Mouse (Mus musculus): ENCODE results near the gene Mms19. TPM values are rescaled to one million over a fixed set of nuclear protein-coding genes. Genes with fewer than 3 reads are reported as not detected.
A peak's percentile ranks its signal among the peaks of the same experiment; 100 is the strongest.

Gene Mms19
- polyA plus RNA-seq, 1 experiment from 2014 or later = 37.1 TPM

DNA sequence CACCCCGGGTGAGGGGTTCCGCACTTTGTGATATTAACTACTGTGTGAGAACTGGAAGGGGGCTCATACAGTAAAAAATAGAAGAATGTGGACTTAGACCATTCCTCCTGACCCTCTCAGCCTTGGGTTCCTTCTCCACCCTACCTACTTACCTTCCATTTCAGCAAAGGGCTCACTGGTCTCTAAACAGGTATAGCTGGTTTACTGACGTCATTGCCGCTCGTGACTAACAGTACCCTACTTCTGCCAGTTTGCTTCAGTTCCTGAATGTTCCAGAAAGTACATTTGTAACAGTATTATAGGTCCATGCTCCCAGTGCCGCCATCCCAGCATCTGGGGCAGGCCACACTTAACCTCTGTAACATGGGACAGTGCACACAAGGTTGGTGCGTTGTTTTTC lies 13.1 kb upstream of the Mms19 start:
- Histone ChIP-seq H3K9me3 (no peaks in the 10 kb centered on the region), H3K27me3 (no peaks in the 10 kb centered on the region), H3K4me2 (no peak overlapping the region), H3K36me3 (no peaks in the 10 kb centered on the region), H3K27ac (replicated peaks) (no peak overlapping the region), H3K9ac (no peak overlapping the region), H3K4me1 (replicated peaks) (peaks cover 22% of the 10 kb centered on the region), H3K4me3 (no peak overlapping the region)
- ATAC-seq (ENCODE audit: low read depth) = no peak
- 94% methylated on average over 7 of the region's 7 CpGs for WGBS

DNA sequence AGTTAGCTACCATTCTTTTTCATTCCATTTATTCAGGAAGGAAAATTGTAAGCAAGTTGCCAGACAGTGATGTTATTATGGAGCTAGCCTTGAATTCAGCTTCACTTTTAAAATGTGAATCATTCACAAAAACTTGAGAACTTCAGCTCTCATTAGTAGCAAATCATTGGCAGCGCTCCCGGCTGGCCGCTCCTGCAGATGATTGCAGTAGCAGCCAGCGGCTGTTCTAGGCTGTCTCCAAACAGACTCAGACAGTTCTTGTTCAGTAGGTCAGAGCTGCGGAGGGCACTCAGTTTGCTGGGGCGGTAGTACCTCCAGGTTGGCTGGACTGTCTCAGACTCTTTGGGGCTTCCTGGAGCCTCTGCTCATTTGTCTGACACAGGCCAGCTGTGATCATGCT lies 12.5 kb upstream of the Mms19 start:
- H3K27ac ChIP-seq (replicated peaks) = no peak overlapping the region
- H3K36me3 ChIP-seq = no peaks in the 10 kb centered on the region
- ATAC-seq (ENCODE audit: low read depth) = no peak
- H3K9me3 ChIP-seq = no peaks in the 10 kb centered on the region
- H3K27me3 ChIP-seq = no peaks in the 10 kb centered on the region
- H3K4me1 ChIP-seq (replicated peaks) = peaks cover 22% of the 10 kb centered on the region
- H3K4me3 ChIP-seq = no peak overlapping the region
- 75% methylated on average over 6 of the region's 6 CpGs for WGBS
- H3K9ac ChIP-seq = no peak overlapping the region
- no peak overlapping the region for H3K4me2 ChIP-seq

DNA sequence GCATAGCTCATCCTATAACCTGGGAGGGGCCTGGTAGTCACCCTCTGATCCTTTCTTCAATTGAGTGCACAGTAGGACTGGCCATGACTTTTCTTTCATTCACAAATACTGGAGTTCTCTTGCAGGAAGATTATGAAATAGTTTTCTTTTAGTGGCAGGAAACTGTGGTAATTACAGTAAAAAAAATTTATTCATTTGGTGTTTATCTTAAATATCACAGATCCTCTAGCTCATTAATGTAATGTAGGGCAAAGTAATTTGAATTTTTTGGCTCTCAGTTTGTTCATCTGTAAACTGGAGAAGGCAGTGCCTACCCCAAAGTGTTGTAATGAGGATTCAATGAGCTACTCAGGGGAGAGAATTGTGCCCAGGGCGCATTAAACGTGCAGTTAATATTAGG lies 12.0 kb upstream of the Mms19 start:
- Histone ChIP-seq H3K4me2 (no peak overlapping the region), H3K9ac (no peak overlapping the region), H3K27me3 (no peaks in the 10 kb centered on the region), H3K36me3 (no peaks in the 10 kb centered on the region), H3K4me3 (no peak overlapping the region), H3K9me3 (no peaks in the 10 kb centered on the region), H3K4me1 (replicated peaks) (peaks cover 22% of the 10 kb centered on the region), H3K27ac (replicated peaks) (no peak overlapping the region)
- WGBS = 85% methylated on average over 2 of the region's 2 CpGs
- no peak for ATAC-seq (ENCODE audit: low read depth)

DNA sequence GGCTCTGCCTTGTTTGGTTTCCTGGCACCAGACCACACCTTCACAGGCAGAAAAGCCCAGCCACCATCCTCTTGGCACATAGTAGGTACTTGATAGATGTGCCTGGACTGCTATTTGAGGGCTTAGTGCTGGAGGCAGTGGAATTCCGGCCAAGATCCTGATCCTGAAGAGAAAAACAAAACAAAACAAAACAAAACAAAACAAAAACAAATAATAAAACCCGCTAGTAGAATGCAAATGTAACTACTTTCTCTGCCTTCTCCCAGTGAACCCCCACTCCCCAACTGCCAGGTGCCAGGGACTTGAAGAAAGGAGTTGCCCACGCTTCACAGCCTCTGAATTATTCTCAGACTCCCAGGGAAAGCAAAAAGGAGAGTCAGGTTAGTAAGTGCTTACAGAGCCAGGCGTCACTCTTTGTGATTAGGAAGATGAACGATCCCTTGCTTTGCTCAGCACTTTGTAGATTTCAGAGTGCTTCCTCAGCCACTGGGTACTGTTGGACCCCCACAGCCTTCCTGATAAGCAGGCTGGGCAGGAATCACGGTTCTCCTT lies 11.0 kb upstream of the Mms19 start:
- 35% methylated on average over 6 of the region's 6 CpGs for WGBS
- Histone ChIP-seq H3K27ac (replicated peaks) (no peak overlapping the region; the same call in 1 of the 2 replicates), H3K9ac (0 out of 2 replicates have a peak overlapping the region, but pooled peaks have one; percentile 22)

DNA sequence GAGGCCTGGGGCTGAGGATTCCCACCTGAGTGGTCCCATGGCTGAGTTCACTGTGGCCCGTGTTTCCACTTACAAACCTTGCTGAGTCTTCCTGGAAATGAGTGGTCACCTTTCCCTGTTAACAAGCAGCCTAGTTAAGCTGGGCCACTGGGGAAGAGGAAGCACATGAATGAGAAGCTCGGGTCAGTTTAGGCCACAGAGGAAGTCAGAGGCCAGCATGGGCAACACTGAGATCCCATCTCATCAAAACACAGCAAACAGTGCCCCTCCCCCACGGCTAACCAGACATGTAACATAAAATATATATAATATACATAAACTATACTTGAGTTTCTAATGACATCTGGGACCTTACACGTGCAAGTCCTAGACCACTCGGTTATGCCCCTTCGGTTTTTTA lies 8.9 kb upstream of the Mms19 start:
- Histone ChIP-seq H3K27ac (replicated peaks) (no peak overlapping the region), H3K27me3 (no peaks in the 10 kb centered on the region), H3K9ac (no peak overlapping the region), H3K4me3 (no peak overlapping the region), H3K9me3 (no peaks in the 10 kb centered on the region), H3K36me3 (no peaks in the 10 kb centered on the region), H3K4me2 (no peak overlapping the region), H3K4me1 (replicated peaks) (peaks cover 13% of the 10 kb centered on the region; the same call in 1 of the 2 replicates)
- 81% methylated on average over 6 of the region's 6 CpGs for WGBS
- ATAC-seq (ENCODE audit: low read depth) = no peak

More for the DNA sequence above, 11.0 kb upstream of the Mms19 start:
- Histone ChIP-seq H3K4me2 (no peak overlapping the region), H3K27me3 (no peaks in the 10 kb centered on the region), H3K9me3 (no peaks in the 10 kb centered on the region), H3K4me1 (replicated peaks) (peaks cover 22% of the 10 kb centered on the region), H3K4me3 (no peak overlapping the region), H3K36me3 (no peaks in the 10 kb centered on the region)
- ATAC-seq (ENCODE audit: low read depth) = peak; percentile 27; the same call in 1 of the 2 replicates

DNA sequence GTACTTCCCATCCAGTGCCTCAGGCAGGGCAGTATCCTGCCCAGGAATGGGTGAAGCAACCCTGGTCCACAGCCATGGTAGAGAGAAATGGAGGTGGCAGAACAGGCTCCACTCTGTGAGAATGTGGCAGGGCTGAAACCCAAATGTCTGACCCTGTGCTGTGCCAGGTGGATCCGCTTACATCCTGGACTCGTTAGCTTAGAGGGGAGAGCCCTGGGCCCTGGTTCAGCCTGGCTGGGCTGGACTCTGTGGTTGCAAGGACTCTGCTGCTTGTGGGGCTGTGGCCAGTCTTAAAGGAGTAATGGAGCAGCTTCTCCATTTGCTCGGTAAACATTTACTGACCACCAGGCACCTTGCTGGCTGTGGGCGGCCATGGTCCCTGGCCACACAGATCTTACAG lies 6.2 kb upstream of the Mms19 start:
- no peak overlapping the region for H3K4me3 ChIP-seq
- 90% methylated on average over 4 of the region's 4 CpGs for whole genome bisulfite sequencing
- no peaks in the 10 kb centered on the region for H3K36me3 ChIP-seq
- no peak overlapping the region for H3K4me2 ChIP-seq
- no peak for ATAC-seq (ENCODE audit: low read depth)
- peaks cover 24% of the 10 kb centered on the region for H3K4me1 ChIP-seq (replicated peaks)
- no peak overlapping the region for H3K9ac ChIP-seq
- H3K27me3 ChIP-seq = peaks cover 17% of the 10 kb centered on the region
- H3K9me3 ChIP-seq = no peaks in the 10 kb centered on the region
- no peak overlapping the region for H3K27ac ChIP-seq (replicated peaks)

DNA sequence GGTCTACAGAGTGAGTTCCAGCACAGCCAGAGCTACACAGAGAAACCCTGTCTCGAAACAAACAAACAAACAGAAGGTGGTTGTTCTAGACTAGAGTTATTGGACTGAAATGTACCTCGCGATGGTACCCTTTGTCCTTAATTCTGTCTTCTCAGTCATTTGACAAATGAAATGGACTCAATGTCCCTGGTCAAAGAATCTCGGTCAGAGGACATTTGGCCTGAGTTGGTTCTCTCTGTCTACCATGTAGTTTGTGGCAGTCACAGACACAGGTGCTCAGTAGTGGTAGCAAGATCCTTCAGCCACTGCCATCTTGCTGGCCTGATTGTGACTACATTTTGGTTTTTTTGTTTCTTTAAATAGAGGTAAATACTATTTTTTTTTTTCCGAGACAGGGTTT lies 5.0 kb upstream of the Mms19 start:
- Histone ChIP-seq H3K4me1 (replicated peaks) (peaks cover 20% of the 10 kb centered on the region), H3K27me3 (peaks cover 17% of the 10 kb centered on the region), H3K36me3 (no peaks in the 10 kb centered on the region), H3K4me2 (no peak overlapping the region), H3K27ac (replicated peaks) (no peak overlapping the region), H3K9me3 (no peaks in the 10 kb centered on the region), H3K4me3 (no peak overlapping the region), H3K9ac (no peak overlapping the region)
- no peak for ATAC-seq (ENCODE audit: low read depth)
- WGBS = 93% methylated on average over 5 of the region's 5 CpGs

DNA sequence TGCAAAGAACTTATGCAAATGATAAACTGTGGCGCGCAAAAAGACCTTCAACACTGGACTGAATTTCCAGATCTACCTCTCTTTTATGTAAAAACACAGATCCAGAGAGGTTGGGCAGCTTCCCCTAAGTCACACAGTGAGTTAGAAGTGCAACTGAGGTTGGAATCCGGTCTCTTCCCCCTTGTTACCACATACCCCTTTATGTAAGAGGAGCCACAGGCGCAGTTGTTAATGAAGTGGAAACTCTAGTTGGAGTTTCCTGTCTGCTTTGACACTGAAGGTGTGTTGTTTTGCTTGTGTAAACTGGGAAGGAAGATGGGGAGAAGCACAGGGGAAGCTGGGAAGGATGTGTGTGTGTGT lies 1.8 kb upstream of the Mms19 start:
- Histone ChIP-seq H3K4me2 (peak overlapping the region; percentile 93), H3K27me3 (peaks cover 17% of the 10 kb centered on the region), H3K9ac (peak overlapping the region; percentile 74), H3K36me3 (no peaks in the 10 kb centered on the region), H3K9me3 (no peaks in the 10 kb centered on the region), H3K4me1 (replicated peaks) (peaks cover 31% of the 10 kb centered on the region), H3K27ac (replicated peaks) (no peak overlapping the region), H3K4me3 (peak overlapping the region; percentile 86)
- ATAC-seq (ENCODE audit: low read depth) = no peak
- 4% methylated on average over 4 of the region's 4 CpGs for WGBS

DNA sequence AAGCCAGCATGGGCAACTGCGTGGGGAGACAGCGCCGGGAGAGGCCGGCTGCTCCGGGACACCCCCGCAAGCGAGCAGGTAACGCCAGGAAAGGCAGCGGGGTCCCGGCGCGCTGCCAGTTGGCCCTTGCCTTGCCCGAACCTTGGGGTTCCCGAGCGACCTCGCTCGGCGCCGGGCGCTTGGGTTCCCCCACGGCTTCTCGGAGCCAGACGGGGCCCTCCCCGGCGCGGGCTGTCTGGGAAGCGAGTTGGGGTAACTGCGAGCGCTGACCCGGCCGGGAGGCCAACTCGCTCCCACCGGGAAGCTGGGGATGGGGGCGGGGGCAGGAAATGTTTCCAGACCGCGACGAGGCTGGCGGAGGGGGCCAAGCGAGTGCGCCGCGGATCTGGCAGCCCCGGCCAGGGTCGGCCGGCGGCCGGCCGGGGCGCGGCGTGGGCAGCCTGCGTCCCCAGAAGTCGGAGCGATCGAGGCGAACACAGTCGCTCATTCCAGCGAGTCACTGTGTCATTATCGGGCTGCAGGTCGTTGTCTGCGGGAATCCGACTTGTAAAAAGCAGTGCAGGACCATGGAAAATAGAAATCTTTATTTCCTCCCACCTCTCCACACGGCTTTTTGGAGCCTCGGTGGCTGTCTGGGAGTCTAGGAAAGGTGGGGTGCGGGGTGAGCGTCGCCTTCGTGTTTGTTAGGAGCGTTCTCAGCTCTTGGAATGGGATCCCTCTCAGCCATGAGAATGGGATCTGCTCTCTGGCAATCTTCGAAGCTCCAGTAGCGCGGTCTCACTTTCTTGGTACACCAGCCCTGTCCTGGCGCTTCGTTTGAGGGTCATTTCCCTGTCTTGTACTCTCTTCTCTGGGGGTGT lies 1.2 kb upstream of the Mms19 start:
- peak overlapping the region; percentile 74 for H3K9ac ChIP-seq
- WGBS = under 1% methylated on average over 74 of the region's 74 CpGs

DNA sequence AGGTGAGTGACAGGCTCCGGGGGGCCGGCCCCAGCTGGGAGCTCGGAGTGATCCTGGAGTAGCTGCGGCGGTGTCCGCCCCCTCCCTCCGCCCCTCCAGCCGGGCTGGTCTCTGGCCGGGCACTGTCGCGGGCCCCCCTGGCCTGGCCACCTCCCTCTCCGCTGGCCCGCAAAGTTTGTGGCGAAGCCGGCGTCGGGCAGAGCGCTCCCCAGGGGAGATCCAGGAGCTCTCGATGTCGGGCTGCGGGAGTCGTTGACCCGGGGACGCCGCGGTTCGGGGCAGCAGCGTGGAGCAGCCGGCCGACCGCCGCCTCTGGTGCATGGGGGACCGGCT lies 604 bp upstream of the Mms19 start, which contains the start of gene Ubtd1:
Gene Ubtd1, plus strand, starts transcription at position 169 of the 333 bp plus-strand sequence.
- WGBS = under 1% methylated on average over 32 of the region's 33 CpGs
- Histone ChIP-seq H3K9me3 (no peaks in the 10 kb centered on the region), H3K36me3 (no peaks in the 10 kb centered on the region), H3K27ac (replicated peaks) (peak within 1 kb of the TSS; percentile 88), H3K4me2 (peak within 1 kb of the TSS; percentile 93), H3K4me1 (replicated peaks) (peaks cover 40% of the 10 kb centered on the region), H3K27me3 (peaks cover 17% of the 10 kb centered on the region), H3K4me3 (peak within 1 kb of the TSS; percentile 86), H3K9ac (peak within 1 kb of the TSS; percentile 80)
- peak; percentile 42 for ATAC-seq (ENCODE audit: low read depth)

More for the DNA sequence above, 1.2 kb upstream of the Mms19 start:
- ATAC-seq (ENCODE audit: low read depth) = peak; percentile 3; the same call in 1 of the 2 replicates
- no peaks in the 10 kb centered on the region for H3K9me3 ChIP-seq
- H3K27me3 ChIP-seq = peaks cover 17% of the 10 kb centered on the region
- H3K4me3 ChIP-seq = peak overlapping the region; percentile 86
- H3K27ac ChIP-seq (replicated peaks) = peak overlapping the region; percentile 82
- H3K4me2 ChIP-seq = peak overlapping the region; percentile 93
- H3K36me3 ChIP-seq = no peaks in the 10 kb centered on the region
- peaks cover 34% of the 10 kb centered on the region for H3K4me1 ChIP-seq (replicated peaks)

DNA sequence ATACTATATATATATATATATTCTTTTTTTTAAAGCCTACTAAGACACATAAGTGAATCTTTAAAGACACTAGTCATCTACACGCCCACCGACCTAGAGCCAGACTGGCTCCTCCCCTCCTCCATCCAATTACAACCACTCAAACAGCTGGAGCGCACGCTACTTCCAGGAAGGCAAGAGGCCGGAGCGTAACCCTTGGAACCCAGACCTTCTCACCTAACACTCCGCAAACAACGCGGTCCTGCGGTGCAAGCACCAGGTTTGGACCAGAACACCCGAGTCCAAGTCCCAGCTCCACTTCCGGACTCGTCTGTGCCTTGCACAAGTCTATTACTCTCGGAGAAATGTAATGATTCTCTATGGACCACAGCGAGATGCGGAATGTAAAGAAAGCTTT lies 537 bp downstream of the Mms19 start:
- H3K4me3 ChIP-seq = peak overlapping the region; percentile 86
- no peaks in the 10 kb centered on the region for H3K9me3 ChIP-seq
- ATAC-seq (ENCODE audit: low read depth) = peak; percentile 16
- peaks cover 17% of the 10 kb centered on the region for H3K27me3 ChIP-seq
- H3K4me2 ChIP-seq = peak overlapping the region; percentile 84
- H3K4me1 ChIP-seq (replicated peaks) = peaks cover 44% of the 10 kb centered on the region
- peak overlapping the region; percentile 88 for H3K27ac ChIP-seq (replicated peaks)
- no peaks in the 10 kb centered on the region for H3K36me3 ChIP-seq
- H3K9ac ChIP-seq = peak overlapping the region; percentile 80
- WGBS = under 1% methylated on average over 16 of the region's 16 CpGs

DNA sequence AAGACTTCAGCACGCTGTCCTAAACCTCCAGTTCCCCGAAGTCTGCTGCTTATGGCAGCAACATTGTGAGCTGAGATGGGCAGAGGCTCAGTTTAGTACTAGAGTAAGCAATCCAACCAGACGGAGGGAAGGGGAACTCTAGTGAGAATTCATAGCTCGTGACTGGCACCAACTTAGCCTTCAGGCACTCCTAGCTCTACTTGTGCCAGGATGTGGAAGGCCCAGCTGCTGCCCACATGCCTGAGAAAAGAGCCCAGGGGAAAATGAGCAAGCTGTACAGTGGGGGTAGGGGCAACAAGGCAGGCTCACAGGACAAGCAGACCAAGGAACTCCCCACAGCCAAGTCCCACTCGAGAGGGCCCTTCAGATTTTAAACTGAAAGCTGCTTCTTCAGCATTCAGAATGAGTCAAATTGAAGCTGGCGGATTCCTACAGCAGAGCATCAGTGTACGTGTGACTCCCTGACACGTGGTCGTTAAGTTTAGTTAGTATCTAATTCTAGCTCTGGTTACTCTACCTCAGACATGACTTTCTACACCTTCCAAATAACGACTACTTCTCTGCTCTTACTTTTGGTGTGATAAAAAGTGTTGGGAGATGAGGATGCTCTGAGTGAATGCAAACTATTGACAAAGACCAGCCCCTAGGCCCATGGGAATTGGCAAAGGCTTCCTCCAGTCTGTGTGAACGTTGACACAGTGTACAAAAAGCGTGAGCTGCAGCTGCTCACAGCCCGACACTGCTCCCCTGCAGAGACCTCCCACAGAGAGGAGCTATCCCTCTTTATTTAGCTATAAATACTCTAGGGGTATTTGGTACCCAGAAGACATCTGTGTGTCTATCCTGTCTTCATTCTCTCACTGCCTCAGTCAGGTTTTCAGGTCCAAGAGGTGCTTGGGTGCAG lies 6.8 kb downstream of the Mms19 start:
- 45% methylated on average over 13 of the region's 13 CpGs for WGBS
- H3K9ac ChIP-seq = no peak overlapping the region

More for the DNA sequence above, 6.8 kb downstream of the Mms19 start:
- Histone ChIP-seq H3K27me3 (no peaks in the 10 kb centered on the region), H3K9me3 (no peaks in the 10 kb centered on the region), H3K27ac (replicated peaks) (peak overlapping the region; percentile 83), H3K4me2 (peak overlapping the region; percentile 1; the same call in 1 of the 2 replicates), H3K4me3 (no peak overlapping the region), H3K4me1 (replicated peaks) (peaks cover 43% of the 10 kb centered on the region), H3K36me3 (0 out of 2 replicates have a peak, but pooled peaks cover 3% of the 10 kb centered on the region)
- ATAC-seq (ENCODE audit: low read depth) = peak; percentile 84

Measured in neural tube, embryonic 13.5 days (tissue).